Mouse (Mus musculus): Measurements from ENCODE around the gene Tchh.
"Not testable (repeated sequence)": the region's sequence is repeated elsewhere in the genome, so short reads cannot be mapped to it uniquely, and the experiment has no call there.

Gene Tchh

GRCm38 (mm10) chr3:93442030-93442429 lies at the start of gene Tchh:
Tchh (plus strand) TSS chr3:93442330.
- no peak for DNase-seq (ENCODE audit: low read depth, low spot score)

DNA sequence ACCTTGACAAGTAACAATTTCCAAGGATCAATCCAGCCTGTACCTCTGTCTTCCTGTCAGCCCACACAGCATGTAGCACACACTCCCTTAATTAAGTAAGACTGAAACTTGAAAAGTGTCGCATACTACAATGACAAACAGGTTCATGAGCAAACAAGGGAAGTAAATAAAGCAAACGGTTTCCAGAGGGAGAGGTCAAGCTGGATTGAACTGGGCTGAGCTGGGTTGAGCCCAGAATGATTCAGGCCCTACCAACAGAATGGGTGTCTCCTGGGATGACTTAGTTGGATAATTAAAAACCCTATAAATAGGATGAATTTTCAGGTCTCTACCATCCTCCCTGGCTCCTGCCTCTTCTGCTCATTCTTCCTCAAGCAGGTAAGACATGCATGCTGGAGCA lies 48.8 kb upstream of the Tchh start, which contains the start of gene Rptn:
Rptn (plus strand) TSS at position 334 of the 400 bp plus-strand sequence.
- no peak for DNase-seq (ENCODE audit: low read depth, low spot score)

GRCm38 (mm10) chr3:93403936-93404335 lies 38.2 kb upstream of the Tchh start:
- no peak for DNase-seq (ENCODE audit: low read depth, low spot score)

- peak; percentile 51 for DNase-seq (ENCODE audit: low read depth, low spot score)
Observed at GRCm38 (mm10) chr3:93406992-93407391, 35.1 kb upstream of the Tchh start.

DNA sequence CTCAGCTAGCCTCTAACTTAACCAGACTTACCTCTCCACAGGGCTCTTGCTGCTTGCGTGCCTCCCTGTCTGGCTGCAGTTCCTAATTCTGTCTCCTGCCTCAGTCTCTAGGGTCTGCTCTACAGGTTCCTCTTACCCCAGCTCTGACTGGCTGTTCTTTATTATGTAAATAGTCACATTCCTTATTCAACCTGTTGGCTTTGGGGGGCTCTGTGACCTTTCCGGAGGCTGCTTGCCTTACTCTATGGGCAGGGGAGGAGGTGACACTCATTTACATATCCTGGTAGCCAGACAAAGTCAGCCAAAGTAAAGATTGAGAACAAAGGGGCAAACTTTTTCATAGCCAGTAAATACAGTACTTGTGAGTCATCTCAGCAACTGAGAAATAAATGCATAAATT lies 30.2 kb upstream of the Tchh start:
- DNase-seq (ENCODE audit: low read depth, low spot score): peak; percentile 93

DNA sequence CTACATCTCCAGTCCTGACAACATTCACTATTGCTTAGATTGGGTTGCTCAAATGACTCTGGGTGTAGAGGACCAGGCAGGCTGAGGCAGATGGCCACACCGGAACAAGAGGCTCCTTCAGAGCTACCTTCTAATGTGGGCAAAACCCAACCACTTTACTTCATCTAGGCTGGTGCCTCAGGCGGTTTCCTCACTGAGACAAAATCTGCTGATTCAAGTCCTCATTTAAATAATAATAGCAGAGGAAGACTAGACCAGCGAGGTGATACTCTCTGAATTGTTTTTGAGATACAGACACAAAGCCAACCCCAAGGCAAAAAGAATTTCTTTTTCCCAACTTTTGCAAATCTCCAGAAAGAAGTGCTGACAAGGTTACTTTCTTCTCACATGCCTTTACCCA lies 10.5 kb upstream of the Tchh start:
- DNase-seq (ENCODE audit: low read depth, low spot score): peak; percentile 50

- peak; percentile 81 for DNase-seq (ENCODE audit: low read depth, low spot score)
Observed at GRCm38 (mm10) chr3:93443501-93444101, 1.5 kb downstream of the Tchh start.

GRCm38 (mm10) chr3:93444343-93445164 lies 2.4 kb downstream of the Tchh start:
- peak; percentile 88 for DNase-seq (ENCODE audit: low read depth, low spot score)

DNA sequence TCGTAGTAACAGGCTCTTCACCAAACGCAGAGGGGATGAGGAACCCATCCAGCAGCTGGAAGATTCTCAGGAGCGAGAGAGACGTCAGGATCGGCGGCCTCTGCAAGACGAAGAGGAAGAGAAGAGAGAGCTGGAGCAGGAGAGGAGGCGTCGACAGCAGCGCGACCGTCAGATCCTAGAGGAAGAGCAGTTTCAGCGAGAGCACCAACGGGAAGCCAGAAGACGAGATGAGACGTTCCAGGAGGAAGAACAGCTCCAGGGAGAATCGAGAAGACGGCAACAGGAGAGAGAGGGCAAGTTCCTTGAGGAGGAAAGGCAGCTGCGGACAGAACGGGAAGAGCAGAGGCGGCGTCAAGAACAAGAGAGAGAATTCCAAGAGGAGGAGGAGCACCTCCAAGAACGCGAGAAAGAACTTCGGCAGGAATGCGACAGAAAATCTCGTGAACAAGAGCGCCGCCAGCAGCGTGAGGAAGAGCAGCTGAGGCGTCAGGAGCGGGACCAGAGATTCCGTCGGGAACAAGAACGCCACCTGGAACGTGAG lies 3.1 kb downstream of the Tchh start:
- DNase-seq (ENCODE audit: low read depth, low spot score): peak; percentile 66

GRCm38 (mm10) chr3:93446128-93446755 lies 4.1 kb downstream of the Tchh start:
- DNase-seq (ENCODE audit: low read depth, low spot score): peak; percentile 64

- DNase-seq (ENCODE audit: low read depth, low spot score): not testable (repeated sequence)
Observed at GRCm38 (mm10) chr3:93446756-93447137, 4.6 kb downstream of the Tchh start.

DNA sequence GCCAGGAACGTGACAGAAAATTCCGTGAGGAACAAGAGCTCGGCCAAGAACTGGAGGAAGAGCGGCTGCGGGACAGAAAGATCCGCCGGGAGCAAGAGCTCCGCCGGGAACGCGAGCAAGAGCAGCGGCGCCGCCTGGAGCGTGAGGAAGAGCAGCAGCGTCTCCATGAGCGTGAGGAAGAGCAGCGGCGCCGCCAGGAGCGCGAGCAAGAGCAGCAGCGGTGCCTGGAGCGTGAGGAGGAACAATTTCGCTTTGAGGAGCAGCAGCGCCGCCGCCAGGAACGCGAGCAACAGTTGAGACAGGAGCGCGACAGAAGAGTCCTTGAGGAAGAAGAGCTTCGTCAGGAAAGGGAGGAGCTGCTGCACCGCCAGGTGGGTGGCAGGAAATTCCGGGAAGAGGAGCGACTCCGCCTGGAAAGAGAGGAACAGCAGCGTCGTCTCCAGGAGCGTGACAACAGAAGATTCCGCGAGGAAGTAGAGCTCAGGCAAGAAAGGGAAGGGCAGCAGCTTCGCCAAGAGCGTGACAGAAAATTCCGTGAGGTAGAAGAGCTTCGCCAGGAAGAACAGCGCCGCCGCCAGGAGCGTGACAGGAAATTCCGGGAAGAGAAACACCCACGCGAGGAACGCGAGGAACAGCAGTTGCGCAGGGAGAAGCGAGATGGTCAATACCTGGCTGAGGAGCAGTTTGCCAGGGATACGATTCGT lies 5.2 kb downstream of the Tchh start:
- peak; percentile 92 for DNase-seq (ENCODE audit: low read depth, low spot score)

- no peak for DNase-seq (ENCODE audit: low read depth, low spot score)
Observed at GRCm38 (mm10) chr3:93466556-93466955, 24.4 kb downstream of the Tchh start.

- no peak for DNase-seq (ENCODE audit: low read depth, low spot score)
Observed at GRCm38 (mm10) chr3:93467130-93467529, 25.0 kb downstream of the Tchh start.

DNA sequence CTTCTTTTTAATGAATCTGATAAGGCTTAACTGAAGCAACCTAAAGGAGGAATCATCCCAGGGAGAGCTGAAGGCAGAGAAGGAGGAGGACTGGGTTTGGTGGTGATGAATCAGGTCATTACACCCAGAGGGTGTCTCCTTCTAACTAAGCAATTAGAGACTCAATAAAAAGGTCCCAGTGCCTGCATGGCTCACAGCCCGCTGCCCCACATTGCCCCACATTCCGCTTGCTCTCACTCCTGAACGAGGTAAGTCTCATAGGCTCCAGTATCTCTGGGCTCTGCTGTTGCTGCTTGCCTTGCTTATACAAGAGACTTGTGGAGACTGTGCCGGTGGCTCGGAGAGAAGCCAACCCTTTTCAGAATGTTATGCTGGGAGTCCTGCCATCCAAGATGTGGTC lies 26.4 kb downstream of the Tchh start, which contains the start of gene Tchhl1:
Tchhl1 (plus strand) TSS at position 194 of the 400 bp plus-strand sequence.
- DNase-seq (ENCODE audit: low read depth, low spot score): no peak

DNA sequence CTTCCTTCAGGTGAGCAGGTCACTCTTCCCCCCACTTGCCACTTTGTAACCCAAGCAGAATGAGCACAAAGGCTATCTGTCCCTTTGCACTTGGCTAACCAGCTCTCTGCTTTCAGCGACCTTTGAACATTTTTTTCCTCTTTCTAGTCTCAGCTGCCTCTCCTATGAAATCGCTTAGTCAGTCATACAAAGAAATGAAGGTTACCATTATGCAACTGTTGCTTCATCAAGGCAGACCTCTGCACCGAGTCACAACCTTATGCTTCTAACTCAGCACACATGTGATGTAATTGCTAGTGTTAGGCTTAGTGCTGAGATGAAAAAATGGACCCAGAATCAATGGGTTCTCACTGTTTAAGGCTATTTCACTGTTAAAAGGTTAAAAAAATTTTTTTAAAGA lies 27.5 kb downstream of the Tchh start:
- DNase-seq (ENCODE audit: low read depth, low spot score): no peak

DNA sequence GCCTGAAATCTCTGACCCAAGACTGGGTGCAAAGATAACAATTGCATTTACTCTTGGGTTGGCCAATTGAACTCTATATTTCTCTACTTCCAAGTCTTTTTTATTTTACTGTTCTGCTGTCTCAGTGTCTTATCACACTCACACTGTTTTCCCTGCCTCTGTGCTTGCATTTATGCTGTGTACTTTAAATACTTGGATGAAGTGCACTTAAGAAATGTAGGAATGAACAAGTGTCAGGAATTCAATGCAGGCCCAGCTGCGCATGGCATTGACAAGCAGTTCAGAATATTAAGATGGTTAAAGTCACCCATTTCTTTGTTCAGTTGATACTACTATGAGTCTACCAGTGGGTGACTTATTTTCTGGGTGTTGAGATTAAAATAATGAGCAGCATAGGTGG lies 37.9 kb downstream of the Tchh start:
- DNase-seq (ENCODE audit: low read depth, low spot score): no peak

DNA sequence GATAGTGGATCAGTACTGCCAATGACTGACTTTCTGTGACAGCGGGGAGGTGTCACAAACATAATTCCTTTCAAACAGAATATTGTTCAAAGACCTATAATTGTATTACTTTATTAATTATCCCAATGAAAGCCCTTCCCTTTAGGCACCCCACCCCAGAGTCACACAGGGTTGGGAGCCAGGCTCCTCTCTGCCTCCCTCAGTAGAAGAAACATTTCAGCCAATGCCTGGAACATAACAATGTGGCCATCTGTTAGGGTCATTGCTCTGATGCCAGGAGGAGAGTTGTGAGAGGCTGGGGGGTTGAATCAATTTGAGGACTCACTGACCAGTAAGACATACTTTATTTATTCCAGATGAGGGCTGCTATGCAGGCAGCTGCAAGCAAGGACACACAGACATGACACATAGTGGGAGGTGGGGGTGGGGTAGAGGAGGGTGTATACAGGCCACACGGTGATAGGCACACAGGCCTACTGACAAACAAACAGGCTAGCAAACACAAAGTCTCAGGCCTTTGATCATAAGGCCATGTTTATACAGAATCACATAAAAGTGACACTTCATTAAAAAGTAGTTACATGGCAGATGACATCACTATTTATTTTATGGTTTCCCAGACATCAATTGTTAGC lies 40.0 kb downstream of the Tchh start:
- DNase-seq (ENCODE audit: low read depth, low spot score): no peak

DNA sequence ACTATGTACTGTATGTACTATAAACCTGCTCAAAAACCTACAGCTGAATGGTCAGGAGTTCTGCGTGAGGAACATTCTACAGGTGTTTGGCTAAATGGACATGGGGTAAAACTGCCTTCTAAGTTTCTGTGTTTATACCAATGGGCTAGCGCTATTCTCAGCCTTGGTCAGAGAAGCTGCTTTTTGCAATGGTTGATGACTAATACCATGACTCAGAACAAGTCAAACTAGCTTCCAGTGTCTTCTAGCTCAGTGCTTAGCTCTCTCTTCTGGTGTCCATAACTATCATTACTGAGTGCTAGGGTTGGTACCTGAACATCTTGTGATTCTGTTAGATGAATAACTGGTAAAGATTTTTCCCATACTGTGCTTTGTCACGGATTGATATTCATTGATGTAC lies 43.5 kb downstream of the Tchh start:
- no peak for DNase-seq (ENCODE audit: low read depth, low spot score)

DNA sequence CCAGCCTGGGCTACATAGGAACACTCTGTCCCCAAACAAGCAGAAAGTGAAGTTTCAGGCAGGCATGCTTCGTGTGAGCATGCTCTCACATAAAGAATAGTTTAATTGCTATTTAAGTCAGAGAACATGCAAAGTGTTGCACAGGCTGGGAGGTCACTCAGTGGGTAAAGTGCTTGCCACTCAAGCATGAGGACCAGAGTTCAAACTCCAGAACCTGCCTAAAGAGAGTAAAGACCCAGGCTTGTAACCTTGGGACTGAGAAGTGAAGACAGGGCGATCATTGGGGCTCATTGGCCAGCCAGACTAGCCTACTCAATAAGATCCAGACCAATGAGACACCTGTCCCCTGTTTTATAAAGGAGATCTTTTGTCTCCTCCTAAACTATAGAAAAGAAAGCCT lies 46.4 kb downstream of the Tchh start:
- DNase-seq (ENCODE audit: low read depth, low spot score): no peak

GRCm38 (mm10) chr3:93492176-93492575 lies 50.0 kb downstream of the Tchh start:
- DNase-seq (ENCODE audit: low read depth, low spot score): no peak
